Mouse (Mus musculus): Measurements from ENCODE around the gene A730049H05Rik.

DNA sequence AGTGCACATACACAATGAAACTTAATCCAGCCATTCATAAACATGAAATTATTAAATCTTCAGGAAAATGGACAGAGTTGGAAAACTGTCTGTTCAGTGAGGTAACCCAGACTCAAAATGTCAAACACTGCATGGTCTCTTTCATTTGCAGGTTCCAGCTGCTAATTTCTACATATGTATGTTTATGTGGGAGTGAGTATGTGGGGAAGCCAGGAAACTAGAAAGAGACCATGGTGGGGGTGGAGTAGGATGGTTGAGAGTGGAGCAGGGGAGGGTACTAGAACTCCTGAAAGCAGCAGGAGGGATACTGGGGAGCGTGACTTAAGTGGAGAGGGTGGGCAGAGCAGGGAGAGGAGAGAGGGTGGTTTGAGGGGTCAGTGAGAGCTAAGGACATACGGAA is 14.8 kb upstream of the A730049H05Rik start:
- TF ChIP-seq POLR2A (IDR thresholded peaks at IDR 0.05; ENCODE audit: low read depth, low read length) (no peak), CTCF (IDR thresholded peaks at IDR 0.05; ENCODE audit: extremely low read depth, insufficient read depth, insufficient read length, insufficient replicate concordance) (no peak)
